Mouse (Mus musculus): ENCODE measurements around the gene Abce1.
"Not testable (repeated sequence)": the region's sequence is repeated elsewhere in the genome, so short reads cannot be mapped to it uniquely, and the experiment has no call there.

The Abce1 gene

GRCm38 (mm10) chr8:79711064-79711961 lies at the start of gene Abce1, which contains the start of gene Anapc10:
Gene Abce1, minus strand, starts transcription at chr8:79711740.
Gene Anapc10, plus strand, starts transcription at chr8:79711820.
- peak; percentile 96 for DNase-seq (ENCODE audit: inconsistent ontology term)

- peak; percentile 52 for DNase-seq (ENCODE audit: inconsistent ontology term)
These were observed 38.8 kb upstream of the Abce1 start for GRCm38 (mm10) chr8:79750305-79750704.

GRCm38 (mm10) chr8:79748591-79748990 lies 37.1 kb upstream of the Abce1 start:
- no peak for DNase-seq (ENCODE audit: inconsistent ontology term)

GRCm38 (mm10) chr8:79748171-79748570 lies 36.6 kb upstream of the Abce1 start:
- peak; percentile 11 for DNase-seq (ENCODE audit: inconsistent ontology term)

GRCm38 (mm10) chr8:79734304-79734703 lies 22.8 kb upstream of the Abce1 start:
- DNase-seq (ENCODE audit: inconsistent ontology term) = peak; percentile 36

GRCm38 (mm10) chr8:79727900-79728299 lies 16.4 kb upstream of the Abce1 start:
- DNase-seq (ENCODE audit: inconsistent ontology term) = no peak

GRCm38 (mm10) chr8:79724589-79724988 lies 13.0 kb upstream of the Abce1 start:
- no peak for DNase-seq (ENCODE audit: inconsistent ontology term)

GRCm38 (mm10) chr8:79723308-79723707 lies 11.8 kb upstream of the Abce1 start:
- DNase-seq (ENCODE audit: inconsistent ontology term) = no peak

GRCm38 (mm10) chr8:79721537-79721936 lies 10.0 kb upstream of the Abce1 start:
- DNase-seq (ENCODE audit: inconsistent ontology term) = no peak

GRCm38 (mm10) chr8:79712676-79713075 lies 1.1 kb upstream of the Abce1 start:
- DNase-seq (ENCODE audit: inconsistent ontology term) = no peak

- no peak for DNase-seq (ENCODE audit: inconsistent ontology term)
These were observed 4.9 kb downstream of the Abce1 start for GRCm38 (mm10) chr8:79706687-79707086.

GRCm38 (mm10) chr8:79692531-79692930 lies 19.0 kb downstream of the Abce1 start:
- no peak for DNase-seq (ENCODE audit: inconsistent ontology term)

- not testable (repeated sequence) for DNase-seq (ENCODE audit: inconsistent ontology term)
These were observed 25.6 kb downstream of the Abce1 start for GRCm38 (mm10) chr8:79685927-79686326.

GRCm38 (mm10) chr8:79680965-79681364 lies 30.6 kb downstream of the Abce1 start:
- DNase-seq (ENCODE audit: inconsistent ontology term) = peak; percentile 38

- peak; percentile 41 for DNase-seq (ENCODE audit: inconsistent ontology term)
These were observed 31.0 kb downstream of the Abce1 start for GRCm38 (mm10) chr8:79680555-79680954.

GRCm38 (mm10) chr8:79680083-79680482 lies 31.5 kb downstream of the Abce1 start:
- DNase-seq (ENCODE audit: inconsistent ontology term) = peak; percentile 20

GRCm38 (mm10) chr8:79679005-79679404 lies 32.5 kb downstream of the Abce1 start:
- DNase-seq (ENCODE audit: inconsistent ontology term) = peak; percentile 36

- no peak for DNase-seq (ENCODE audit: inconsistent ontology term)
These were observed 35.1 kb downstream of the Abce1 start for GRCm38 (mm10) chr8:79676461-79676860.

GRCm38 (mm10) chr8:79658715-79659114 lies 52.8 kb downstream of the Abce1 start:
- DNase-seq (ENCODE audit: inconsistent ontology term) = not testable (repeated sequence)

GRCm38 (mm10) chr8:79653736-79654135 lies 57.8 kb downstream of the Abce1 start:
- no peak for DNase-seq (ENCODE audit: inconsistent ontology term)

GRCm38 (mm10) chr8:79650158-79650814 lies 61.3 kb downstream of the Abce1 start:
- DNase-seq (ENCODE audit: inconsistent ontology term) = no peak

GRCm38 (mm10) chr8:79649569-79649968 lies 62.0 kb downstream of the Abce1 start:
- DNase-seq (ENCODE audit: inconsistent ontology term) = no peak

GRCm38 (mm10) chr8:79641119-79641518 lies 70.4 kb downstream of the Abce1 start:
- DNase-seq (ENCODE audit: inconsistent ontology term) = no peak

All from Muller cell, postnatal 12 days (primary cell).